Mouse (Mus musculus) spleen, adult 2 months (tissue): ENCODE measurements around the gene Gm16181.

ENCODE experiments used
- CTCF ChIP-seq: fragments of 200-500 bp; IDR thresholded peaks from 2 replicates; pipeline ENCODE4 v1.5.1; 2011; ENCODE audit warnings: mild to moderate bottlenecking, inconsistent platforms; ENCODE audit not compliant: insufficient read depth, insufficient read length, insufficient replicate concordance; ENCODE audit errors: extremely low read depth
- POLR2A ChIP-seq: fragments of 200-500 bp; IDR thresholded peaks from 2 replicates; pipeline ENCODE4 v1.6.1; 2011; ENCODE audit warnings: low read depth, low read length, inconsistent platforms

- no peak for TF ChIP-seq CTCF
- TF ChIP-seq POLR2A: no peak
These were observed 20.2 kb upstream of the Gm16181 start for GRCm38 (mm10) chr17:35200398-35200797.
